Mouse (Mus musculus) kidney, adult 2 months (tissue): ENCODE results near the gene Klhl25.

ENCODE experiments used
- CTCF ChIP-seq: fragments of 200-500 bp; conservative IDR thresholded peaks from 2 replicates; pipeline ENCODE4 v1.5.1; 2011; ENCODE audit warnings: low read depth, mild to moderate bottlenecking, control low read depth, low read length, moderate library complexity, mixed read lengths; ENCODE audit not compliant: insufficient read depth, insufficient read length
- POLR2A ChIP-seq: fragments of 200-500 bp; IDR thresholded peaks from one replicate; pipeline ENCODE4 v1.6.1; 2011; ENCODE audit warnings: low read depth, low read length, control low read depth

- TF ChIP-seq CTCF (no peak), POLR2A (no peak)
These were observed 22.4 kb downstream of the Klhl25 start for GRCm38 (mm10) chr7:75870551-75870950.
